Comparison of ENCODE assay signal across 9 mouse cellular contexts in the genomic region with DNA sequence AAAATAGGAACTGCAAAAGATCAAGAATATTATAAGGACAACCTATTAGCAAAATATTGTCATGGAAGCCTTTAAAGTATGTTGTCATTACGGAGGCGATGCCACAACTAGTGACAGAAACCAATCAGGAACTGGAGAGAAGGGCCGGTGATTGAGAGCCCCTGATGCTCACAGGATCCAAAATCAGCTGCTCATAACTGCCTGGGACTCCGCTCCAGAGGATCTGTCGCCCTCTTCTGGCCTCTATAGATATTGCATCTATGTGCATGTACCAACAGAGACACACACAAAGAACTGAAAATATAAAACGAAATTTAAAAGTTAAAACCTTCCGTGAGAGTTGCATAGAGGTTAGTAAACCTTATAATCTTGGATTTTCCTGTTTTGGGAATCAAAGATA. TPM values are rescaled to one million over a fixed set of nuclear protein-coding genes. Genes with fewer than 3 reads are reported as not detected.
A peak's percentile ranks its signal among the peaks of the same experiment; 100 is the strongest.
DNase-seq lines count a peak whose midpoint lies in the region; ATAC-seq and TF ChIP-seq lines count a peak whose summit lies in the region.
"Had no signal": no experiment of that assay in that cellular context is flagged by ENCODE, and none has a peak within 500 bp of the region (broad histone marks: within the 10 kb centered on the region; RNA-seq: fewer than 3 reads in every experiment).

No protein-coding gene starts in this region.

- H3K9me3 ChIP-seq in midbrain, embryonic 15.5 days = no peaks in the 10 kb centered on the region
- H3K9me3 ChIP-seq in midbrain, embryonic 13.5 days = no peaks in the 10 kb centered on the region
- H3K9me3 ChIP-seq: neural tube, embryonic 13.5 days had no signal

- H3K4me3 ChIP-seq in heart, adult 2 months = no peak overlapping the region
- H3K4me3 ChIP-seq in midbrain, embryonic 15.5 days = no peak overlapping the region
- no peak overlapping the region for H3K4me3 ChIP-seq in midbrain, embryonic 13.5 days (replicated peaks)
- H3K4me3 ChIP-seq: neural tube, embryonic 13.5 days had no signal

- no peak for DNase-seq in heart, adult 2 months
- no peak for DNase-seq in heart, adult 9 months (ENCODE audit: low spot score in 2 of 2)
- DNase-seq in c-Kit-positive CD71-positive TER-119-negative erythroid progenitor cells, embryonic 14.5 days (ENCODE audit: low read depth) = peak; percentile 40
- DNase-seq in lung, postnatal 10 days = peak; percentile 21
- DNase-seq in gastrocnemius, postnatal 4 days (ENCODE audit: low spot score in 2 of 2) = no peak

- WGBS in heart, adult 2 months = 63% methylated on average over 7 of the region's 7 CpGs
- WGBS in midbrain, embryonic 15.5 days = 64% methylated on average over 7 of the region's 7 CpGs
- 65% methylated on average over 7 of the region's 7 CpGs for WGBS in midbrain, embryonic 13.5 days

- no peaks in the 10 kb centered on the region for H3K79me2 ChIP-seq in heart, adult 2 months (replicated peaks; ENCODE audit: control insufficient read depth, insufficient read depth, low read length)

- no peak overlapping the region for H3K4me2 ChIP-seq in midbrain, embryonic 15.5 days
- no peak overlapping the region for H3K4me2 ChIP-seq in midbrain, embryonic 13.5 days (replicated peaks)
- H3K4me2 ChIP-seq: neural tube, embryonic 13.5 days had no signal

- no peak for TF ChIP-seq EP300 in heart, adult 2 months (IDR thresholded peaks at IDR 0.05; ENCODE audit: insufficient read depth, low read depth, low read length)

- 0 out of 2 replicates have a peak, but pooled peaks have one; percentile 55 for ATAC-seq in midbrain, embryonic 15.5 days (replicated peaks)
- no peak for ATAC-seq in midbrain, embryonic 13.5 days
- ATAC-seq in activated CD4-positive, CD25-positive, alpha-beta regulatory T cell, adult 4 months = no peak

- TF ChIP-seq CTCF in heart, adult 2 months (IDR thresholded peaks at IDR 0.05) = peak; percentile 54

- intact Hi-C loops in heart, adult 2 months (cut with DNase I) = loop anchor here (1.0 to 10.0 kb wide), 3 partner anchors 195 to 394 kb away; no protein-coding TSS in a partner anchor

- no peak overlapping the region for H3K9ac ChIP-seq in heart, adult 2 months (ENCODE audit: low read depth, low read length)
- no peak overlapping the region for H3K9ac ChIP-seq in midbrain, embryonic 15.5 days
- H3K9ac ChIP-seq in midbrain, embryonic 13.5 days (replicated peaks) = no peak overlapping the region
- H3K9ac ChIP-seq: neural tube, embryonic 13.5 days had no signal

- H3K36me3 ChIP-seq in heart, adult 2 months (ENCODE audit: control insufficient read depth, insufficient read depth, low read length) = no peaks in the 10 kb centered on the region
- H3K36me3 ChIP-seq in midbrain, embryonic 15.5 days (replicated peaks) = no peaks in the 10 kb centered on the region
- no peaks in the 10 kb centered on the region for H3K36me3 ChIP-seq in midbrain, embryonic 13.5 days
- H3K36me3 ChIP-seq: neural tube, embryonic 13.5 days had no signal

- no peaks in the 10 kb centered on the region for H3K4me1 ChIP-seq in heart, adult 2 months (ENCODE audit: control insufficient read depth, insufficient read depth, low read length)
- no peaks in the 10 kb centered on the region for H3K4me1 ChIP-seq in midbrain, embryonic 15.5 days
- no peaks in the 10 kb centered on the region for H3K4me1 ChIP-seq in midbrain, embryonic 13.5 days (replicated peaks)
- H3K4me1 ChIP-seq: neural tube, embryonic 13.5 days had no signal

- no peak for TF ChIP-seq POLR2A in heart, adult 2 months (IDR thresholded peaks at IDR 0.05; ENCODE audit: insufficient read depth, low read depth, low read length)

- no peaks in the 10 kb centered on the region for H3K27me3 ChIP-seq in heart, adult 2 months (ENCODE audit: control insufficient read depth, insufficient read depth, low read length)
- no peaks in the 10 kb centered on the region for H3K27me3 ChIP-seq in midbrain, embryonic 15.5 days (replicated peaks)
- no peaks in the 10 kb centered on the region for H3K27me3 ChIP-seq in midbrain, embryonic 13.5 days
- H3K27me3 ChIP-seq: neural tube, embryonic 13.5 days had no signal

- no peak overlapping the region for H3K27ac ChIP-seq in heart, adult 2 months
- no peak overlapping the region for H3K27ac ChIP-seq in midbrain, embryonic 15.5 days
- H3K27ac ChIP-seq in midbrain, embryonic 13.5 days = no peak overlapping the region
- H3K27ac ChIP-seq: neural tube, embryonic 13.5 days had no signal

RNA-seq across cellular contexts. Expression of gene Fam124b, which starts 38.1 kb away (rescaled TPM):
- 1 to 10 TPM in 1 of 2 experiments, under 1 TPM in 1; 0.78 to 2.9 TPM for total RNA-seq in heart, adult 2 months (2021)
- 0.68 and 1.4 TPM in 2 replicates for polyA plus RNA-seq in heart, adult 2 months (2012; rRNA removed)
- 0.68 and 1.1 TPM in 2 replicates for polyA plus RNA-seq in midbrain, embryonic 15.5 days (2015; fragmentation: Nextera tagmentation; extraction: Ambion mirVana)
- polyA plus RNA-seq in midbrain, embryonic 13.5 days (2015; fragmentation: Nextera tagmentation; extraction: Ambion mirVana) = 0.35 and 0.65 TPM in 2 replicates
- polyA plus RNA-seq in activated CD4-positive, CD25-positive, alpha-beta regulatory T cell, adult 4 months (2017; shearing (Covaris generic)) = 10 to 100 TPM in 1 of 2 experiments, 1 to 10 TPM in 1; 8.3 to 11.5 TPM
- total RNA-seq in gastrocnemius, postnatal 4 days (2021) = 1 to 10 TPM; 2.6 to 2.7 TPM

Comparison
In these comparisons a context has a peak if more than half of its experiments do, and no peak if none do; other contexts are left out.
1. DNase-seq: peak in c-Kit-positive CD71-positive TER-119-negative erythroid progenitor cells, embryonic 14.5 days (single experiment) and lung, postnatal 10 days (single experiment); none in heart, adult 2 months (0 of 2), heart, adult 9 months (0 of 2) and gastrocnemius, postnatal 4 days (0 of 2).